Mouse (Mus musculus): ENCODE measurements at regions not wholly inside any gene's neighbourhood (a gene's known extent, or its start where the extent isn't known, plus 50 kb on each side); places are given as distances from the start of the nearest gene placed in this dataset.

DNA sequence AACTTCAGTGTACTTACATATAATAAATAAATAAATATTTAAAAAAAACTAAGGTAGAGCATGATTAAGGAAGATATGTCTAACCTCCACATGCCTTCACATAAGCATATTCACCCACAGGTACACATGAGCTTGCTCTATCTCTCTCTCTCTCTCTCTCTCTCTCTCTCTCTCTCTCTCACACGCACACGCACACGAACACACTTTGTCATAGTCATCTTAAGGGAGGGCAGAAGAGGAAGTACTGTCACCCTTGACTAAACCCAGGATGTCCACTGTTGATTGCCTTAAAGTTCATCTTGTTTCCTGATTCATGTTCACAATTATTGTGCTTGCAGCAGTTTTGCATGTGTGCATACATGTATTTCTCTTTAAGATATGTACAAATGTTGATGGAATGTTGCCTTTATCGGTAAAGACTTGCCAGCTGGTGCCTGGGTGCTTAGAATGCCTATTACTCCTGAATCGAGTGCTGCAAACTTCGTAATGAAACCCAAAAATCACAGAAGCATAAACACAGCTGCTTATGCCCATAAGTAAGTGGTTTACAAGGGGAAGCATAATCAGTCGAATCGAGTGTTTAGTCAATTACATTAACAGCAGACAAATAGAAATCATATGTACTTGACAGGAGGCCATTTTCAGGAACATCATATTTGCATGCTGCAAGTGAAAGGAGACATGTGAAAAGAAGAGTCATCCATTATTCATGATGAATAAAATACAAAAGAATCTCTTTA, 84.3 kb downstream of the Tmem168 start:
- Histone ChIP-seq H3K36me3 (replicated peaks) (no peaks in the 10 kb centered on the region), H3K27ac (replicated peaks) (no peak overlapping the region), H3K4me1 (no peaks in the 10 kb centered on the region), H3K27me3 (replicated peaks; ENCODE audit: low read depth, poor library complexity, severe bottlenecking) (no peaks in the 10 kb centered on the region), H3K4me3 (no peak overlapping the region), H3K9me3 (no peaks in the 10 kb centered on the region)
- DNase-seq (ENCODE audit: low spot score) = no peak
- WGBS = 91% methylated on average over 8 of the region's 8 CpGs

DNA sequence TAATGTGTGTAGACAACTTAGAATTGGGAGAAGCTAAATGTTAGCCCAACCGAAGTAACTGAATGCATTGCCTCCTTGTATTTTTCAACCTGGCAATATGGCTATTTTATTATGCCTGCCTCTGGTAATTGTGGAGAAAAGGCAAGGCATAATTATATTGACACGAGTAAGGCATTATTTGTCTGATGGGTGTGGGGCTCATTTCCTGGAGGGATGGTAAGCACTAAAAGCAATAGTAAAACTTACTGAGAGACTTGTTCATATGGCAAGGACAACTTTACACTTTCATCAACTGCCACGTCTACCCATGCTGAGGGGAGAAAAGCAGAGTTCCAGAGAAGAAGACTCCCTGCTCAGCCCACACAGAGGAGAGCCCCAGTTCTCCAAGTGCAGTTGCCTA, 93.8 kb downstream of the Tmem168 start:
- Histone ChIP-seq H3K9me3 (no peaks in the 10 kb centered on the region), H3K4me3 (no peak overlapping the region), H3K27ac (replicated peaks) (no peak overlapping the region), H3K36me3 (replicated peaks) (no peaks in the 10 kb centered on the region), H3K4me1 (no peaks in the 10 kb centered on the region), H3K27me3 (replicated peaks; ENCODE audit: low read depth, poor library complexity, severe bottlenecking) (no peaks in the 10 kb centered on the region)
- no peak for DNase-seq (ENCODE audit: low spot score)
- 79% methylated on average over 3 of the region's 3 CpGs for WGBS

DNA sequence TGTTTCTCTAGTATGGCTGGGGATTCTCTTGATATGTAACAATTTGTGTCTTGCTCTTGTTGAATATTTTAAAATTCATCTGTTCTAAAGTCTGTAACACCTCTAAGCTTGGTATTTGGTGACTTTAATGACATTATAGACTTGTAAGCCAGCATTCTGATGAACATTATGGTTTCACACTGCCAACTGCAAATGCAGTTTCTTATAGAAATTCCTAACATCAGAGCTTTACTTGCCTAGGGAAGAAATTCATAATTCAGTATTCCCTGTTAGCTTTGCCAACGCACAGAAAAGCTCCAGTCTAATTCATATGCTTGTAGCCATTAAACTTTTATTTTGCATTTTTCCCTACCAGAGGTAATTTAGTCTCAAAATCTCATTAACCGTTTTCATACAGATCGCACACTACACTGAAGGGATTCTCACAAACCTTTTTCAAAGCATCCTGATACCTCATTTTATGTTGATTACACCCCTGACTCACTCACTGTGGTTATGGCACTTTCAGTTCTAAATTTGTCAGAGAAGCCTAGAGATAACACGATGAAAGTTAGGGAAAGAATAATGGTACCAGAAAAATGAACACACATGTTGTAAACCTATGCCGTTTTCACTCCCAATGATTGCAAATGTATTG, 131.3 kb downstream of the Tmem168 start:
- no peaks in the 10 kb centered on the region for H3K9me3 ChIP-seq
- H3K36me3 ChIP-seq (replicated peaks) = no peaks in the 10 kb centered on the region
- H3K4me1 ChIP-seq = no peaks in the 10 kb centered on the region
- DNase-seq (ENCODE audit: low spot score) = no peak
- 92% methylated on average over 5 of the region's 5 CpGs for WGBS
- no peak overlapping the region for H3K4me3 ChIP-seq
- H3K27me3 ChIP-seq (replicated peaks; ENCODE audit: low read depth, poor library complexity, severe bottlenecking) = no peaks in the 10 kb centered on the region
- no peak overlapping the region for H3K27ac ChIP-seq (replicated peaks)

DNA sequence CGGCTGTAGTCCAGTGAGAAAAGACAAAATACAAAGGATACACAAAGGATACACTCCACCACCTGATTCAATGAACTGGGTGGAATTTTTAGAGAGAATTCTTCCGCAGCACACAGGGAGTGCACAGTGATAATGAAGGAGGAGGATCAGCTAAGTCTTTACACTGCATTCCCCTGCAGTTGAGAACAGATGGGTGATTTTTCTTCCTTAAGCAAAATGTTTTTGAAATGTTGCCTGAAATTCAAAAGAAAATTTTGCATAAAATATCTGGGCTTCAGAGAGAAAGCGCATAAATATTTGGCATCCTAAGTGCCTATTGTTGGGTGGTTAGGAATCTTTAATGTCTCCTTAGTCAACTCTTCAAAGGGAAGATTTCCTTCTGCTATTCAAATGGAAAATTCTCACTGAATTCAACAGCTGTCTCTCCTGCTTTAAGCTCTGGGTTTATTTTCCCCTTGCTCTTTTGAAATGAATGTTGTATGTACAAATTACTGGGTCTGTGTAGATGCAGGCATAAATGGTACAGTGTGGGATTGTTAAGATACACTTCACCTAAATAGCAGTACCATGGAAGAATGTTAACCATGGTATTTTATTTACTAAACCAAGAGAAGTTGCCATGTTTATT, 158.6 kb downstream of the Tmem168 start:
- DNase-seq (ENCODE audit: low spot score) = no peak
- no peaks in the 10 kb centered on the region for H3K27me3 ChIP-seq (replicated peaks; ENCODE audit: low read depth, poor library complexity, severe bottlenecking)
- H3K4me3 ChIP-seq = no peak overlapping the region
- WGBS = 81% methylated on average over 3 of the region's 3 CpGs
- no peak overlapping the region for H3K27ac ChIP-seq (replicated peaks)
- no peaks in the 10 kb centered on the region for H3K36me3 ChIP-seq (replicated peaks)
- H3K9me3 ChIP-seq = no peaks in the 10 kb centered on the region
- no peaks in the 10 kb centered on the region for H3K4me1 ChIP-seq

DNA sequence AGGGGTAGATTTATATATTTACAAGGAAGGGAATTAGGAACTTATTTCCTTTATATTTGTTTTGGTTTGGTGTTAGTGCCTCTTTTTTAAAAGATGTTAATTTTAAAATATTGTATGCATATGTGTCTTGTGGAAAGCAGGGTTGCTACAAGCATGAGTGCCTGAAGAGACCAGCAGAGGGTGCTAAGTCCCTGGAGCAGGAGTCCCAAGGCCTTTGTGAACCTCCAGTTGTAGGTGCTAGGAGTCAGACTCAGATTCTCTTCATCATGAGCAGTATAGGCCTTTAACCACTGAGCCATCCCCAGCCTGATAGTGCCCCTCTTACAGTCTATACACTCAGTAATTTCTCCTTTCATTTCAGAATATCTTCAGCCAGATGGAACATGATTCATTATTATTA, 189.0 kb upstream of the Vwde start:
- no peak overlapping the region for H3K4me3 ChIP-seq
- no peak overlapping the region for H3K27ac ChIP-seq (replicated peaks)
- no peaks in the 10 kb centered on the region for H3K4me1 ChIP-seq
- DNase-seq (ENCODE audit: low spot score) = peak; percentile 14
- no peaks in the 10 kb centered on the region for H3K9me3 ChIP-seq
- no peaks in the 10 kb centered on the region for H3K27me3 ChIP-seq (replicated peaks; ENCODE audit: low read depth, poor library complexity, severe bottlenecking)
- no peaks in the 10 kb centered on the region for H3K36me3 ChIP-seq (replicated peaks)

DNA sequence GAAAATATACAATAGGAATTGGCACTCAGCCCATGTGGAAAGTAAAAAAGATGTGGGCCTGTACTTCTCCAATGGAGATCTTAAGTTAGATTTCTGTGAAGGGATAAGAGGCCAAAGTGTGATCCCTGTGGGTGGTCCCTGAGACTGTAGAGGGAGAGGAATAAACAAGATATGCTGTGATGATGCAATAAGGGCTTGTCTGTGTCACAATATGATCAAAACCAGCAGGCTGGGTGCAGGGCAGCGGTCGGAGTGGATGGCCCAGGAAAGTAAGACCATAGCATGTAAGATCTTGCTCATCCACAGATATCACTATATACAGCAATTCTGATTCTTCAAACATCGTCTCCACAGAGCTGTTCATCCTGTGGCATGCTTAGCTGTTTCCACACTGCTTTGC, 188.3 kb upstream of the Vwde start:
- H3K9me3 ChIP-seq = no peaks in the 10 kb centered on the region
- no peak overlapping the region for H3K27ac ChIP-seq (replicated peaks)
- H3K27me3 ChIP-seq (replicated peaks; ENCODE audit: low read depth, poor library complexity, severe bottlenecking) = no peaks in the 10 kb centered on the region
- no peaks in the 10 kb centered on the region for H3K4me1 ChIP-seq
- H3K4me3 ChIP-seq = no peak overlapping the region
- no peaks in the 10 kb centered on the region for H3K36me3 ChIP-seq (replicated peaks)
- 84% methylated on average over 3 of the region's 3 CpGs for WGBS
- no peak for DNase-seq (ENCODE audit: low spot score)

DNA sequence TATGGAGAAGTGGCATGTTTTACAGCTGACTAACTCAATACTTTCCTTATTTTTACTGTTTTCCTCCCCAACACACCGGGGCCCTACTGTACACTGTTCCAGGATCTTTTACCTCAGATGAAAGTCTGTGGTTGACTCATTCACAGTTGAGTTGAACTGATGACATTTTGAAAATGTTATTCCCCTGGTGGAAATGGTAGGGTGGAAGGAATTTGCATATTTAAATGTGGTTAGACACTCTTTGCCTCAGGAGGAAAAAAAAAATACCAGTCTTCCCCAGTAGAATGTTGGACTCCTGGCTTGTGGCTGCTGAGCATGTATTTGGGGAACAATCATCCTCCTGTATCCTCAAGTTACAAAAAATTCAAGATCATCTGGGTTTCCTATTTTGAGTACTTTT, 159.7 kb upstream of the Vwde start:
- DNase-seq (ENCODE audit: low spot score) = no peak
- WGBS = 89% methylated on average over 1 of the region's 1 CpGs
- H3K4me3 ChIP-seq = no peak overlapping the region

DNA sequence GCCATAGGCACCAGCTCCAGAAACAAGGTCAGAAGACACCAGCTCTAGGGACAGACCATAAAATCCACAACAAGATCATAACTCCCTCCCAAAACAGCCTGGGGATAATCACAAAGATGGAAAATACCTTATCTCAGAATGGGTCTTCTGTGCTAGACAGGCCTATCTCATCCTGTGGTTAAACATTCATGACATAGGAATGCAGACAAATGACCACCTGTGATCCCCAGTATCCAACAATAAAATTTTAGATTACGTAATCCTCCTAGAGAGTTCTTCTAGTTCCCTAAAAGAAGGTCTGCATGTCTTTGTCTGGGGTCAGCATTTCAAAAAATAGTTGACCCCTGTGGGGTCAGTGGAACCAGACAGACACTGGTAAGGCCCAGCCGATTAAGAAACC, 158.4 kb upstream of the Vwde start:
- no peaks in the 10 kb centered on the region for H3K27me3 ChIP-seq (replicated peaks; ENCODE audit: low read depth, poor library complexity, severe bottlenecking)

More for the DNA sequence above, 159.7 kb upstream of the Vwde start:
- Histone ChIP-seq H3K27ac (replicated peaks) (no peak overlapping the region), H3K4me1 (no peaks in the 10 kb centered on the region), H3K36me3 (replicated peaks) (no peaks in the 10 kb centered on the region), H3K9me3 (no peaks in the 10 kb centered on the region), H3K27me3 (replicated peaks; ENCODE audit: low read depth, poor library complexity, severe bottlenecking) (no peaks in the 10 kb centered on the region)

DNA sequence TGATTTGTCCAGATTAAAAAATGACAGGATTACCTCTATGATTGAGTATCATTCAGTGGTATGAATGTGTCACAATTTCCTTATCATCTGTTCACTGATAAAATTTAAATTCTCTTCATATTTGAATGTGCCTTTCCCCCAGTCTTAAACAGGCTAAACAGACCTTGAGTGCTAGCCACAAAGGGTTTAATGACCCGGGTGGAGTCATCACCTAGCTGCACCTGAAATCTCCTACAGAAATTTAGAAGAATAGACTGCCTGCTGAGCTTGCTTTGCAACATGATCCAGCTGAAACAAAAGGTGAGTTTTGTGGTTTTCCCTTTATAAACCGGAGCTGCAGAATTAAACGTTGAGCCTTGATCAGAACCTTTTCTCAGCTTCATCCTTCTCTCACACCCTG, 156.1 kb upstream of the Vwde start:
- Histone ChIP-seq H3K36me3 (replicated peaks) (no peaks in the 10 kb centered on the region), H3K9me3 (no peaks in the 10 kb centered on the region), H3K4me3 (no peak overlapping the region), H3K27me3 (replicated peaks; ENCODE audit: low read depth, poor library complexity, severe bottlenecking) (no peaks in the 10 kb centered on the region), H3K4me1 (no peaks in the 10 kb centered on the region), H3K27ac (replicated peaks) (no peak overlapping the region)
- DNase-seq (ENCODE audit: low spot score) = no peak
- 57% methylated on average over 3 of the region's 3 CpGs for WGBS

More for the DNA sequence above, 158.4 kb upstream of the Vwde start:
- Histone ChIP-seq H3K9me3 (no peaks in the 10 kb centered on the region), H3K4me3 (no peak overlapping the region), H3K27ac (replicated peaks) (no peak overlapping the region), H3K4me1 (no peaks in the 10 kb centered on the region), H3K36me3 (replicated peaks) (no peaks in the 10 kb centered on the region)
- WGBS = 85% methylated on average over 2 of the region's 2 CpGs
- DNase-seq (ENCODE audit: low spot score) = no peak

DNA sequence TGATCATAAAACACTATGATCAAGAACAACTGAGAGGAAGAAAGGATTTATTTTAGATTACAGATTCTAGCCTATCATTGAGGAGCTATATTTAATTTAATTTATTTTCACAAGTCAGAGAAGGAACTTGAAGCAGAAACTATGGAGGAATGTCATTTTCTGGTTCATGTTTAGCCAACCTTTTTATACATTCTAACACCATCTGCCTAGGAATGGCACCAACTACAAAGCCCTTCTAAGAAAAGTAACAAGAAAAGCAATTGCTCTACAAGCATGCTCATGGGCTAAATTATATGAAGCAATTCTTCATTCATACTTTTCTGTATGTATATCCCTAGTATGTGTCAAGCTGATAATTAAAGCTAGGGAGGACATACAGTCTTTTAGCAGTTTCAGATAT, 155.0 kb upstream of the Vwde start:
- Histone ChIP-seq H3K9me3 (no peaks in the 10 kb centered on the region), H3K27ac (replicated peaks) (no peak overlapping the region), H3K4me1 (no peaks in the 10 kb centered on the region), H3K36me3 (replicated peaks) (no peaks in the 10 kb centered on the region), H3K27me3 (replicated peaks; ENCODE audit: low read depth, poor library complexity, severe bottlenecking) (no peaks in the 10 kb centered on the region), H3K4me3 (no peak overlapping the region)
- DNase-seq (ENCODE audit: low spot score) = no peak

DNA sequence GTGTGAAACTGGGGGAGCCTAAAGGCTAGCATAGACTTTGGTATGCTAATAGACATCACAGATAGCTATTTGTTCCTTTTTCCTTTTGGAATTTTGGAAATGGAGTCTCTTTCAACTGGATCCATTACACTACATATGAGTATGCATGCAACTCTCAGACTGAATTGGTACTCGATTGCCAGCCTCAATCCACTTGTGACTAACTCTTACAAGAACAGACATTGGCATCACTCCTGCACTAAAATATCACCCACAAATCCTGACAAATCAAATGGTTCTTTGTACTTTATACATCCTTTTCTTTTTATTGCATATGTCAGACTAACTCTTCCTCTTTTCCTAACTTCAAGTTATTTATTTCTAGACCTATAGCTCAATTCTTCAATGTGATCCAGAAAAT, 149.1 kb upstream of the Vwde start:
- no peak for DNase-seq (ENCODE audit: low spot score)
- no peaks in the 10 kb centered on the region for H3K27me3 ChIP-seq (replicated peaks; ENCODE audit: low read depth, poor library complexity, severe bottlenecking)
- H3K27ac ChIP-seq (replicated peaks) = no peak overlapping the region
- no peaks in the 10 kb centered on the region for H3K36me3 ChIP-seq (replicated peaks)
- no peaks in the 10 kb centered on the region for H3K4me1 ChIP-seq
- no peaks in the 10 kb centered on the region for H3K9me3 ChIP-seq
- WGBS = 88% methylated on average over 1 of the region's 1 CpGs
- H3K4me3 ChIP-seq = no peak overlapping the region

DNA sequence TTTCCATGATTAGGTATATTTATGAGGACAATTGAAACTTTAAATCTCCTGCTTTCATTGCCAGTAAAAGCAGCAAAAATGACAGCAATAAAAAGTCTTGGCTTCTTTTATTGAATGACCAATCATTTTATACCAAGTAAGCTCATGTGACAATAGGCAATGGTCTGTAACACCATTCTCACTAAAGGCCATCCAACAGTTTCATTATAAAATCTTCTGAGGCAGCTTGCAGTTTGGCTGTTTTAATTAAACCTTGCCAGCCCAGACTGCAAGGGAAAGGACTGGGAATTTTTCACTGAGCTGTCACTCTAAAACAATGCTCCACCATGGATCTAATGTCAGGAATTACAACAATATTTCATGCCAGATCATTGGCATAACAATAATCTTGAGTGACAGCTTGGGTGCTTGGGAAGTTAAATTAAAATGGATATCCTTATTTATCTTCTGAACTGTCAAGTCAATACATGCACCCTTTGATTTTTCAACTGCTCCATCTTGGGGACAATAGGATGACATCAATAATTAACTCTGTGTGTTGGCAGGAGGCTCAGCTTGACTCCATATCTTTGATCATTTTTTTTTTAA, 145.0 kb upstream of the Vwde start:
- H3K9me3 ChIP-seq = no peaks in the 10 kb centered on the region
- H3K36me3 ChIP-seq (replicated peaks) = no peaks in the 10 kb centered on the region
- H3K27ac ChIP-seq (replicated peaks) = no peak overlapping the region
- no peak for DNase-seq (ENCODE audit: low spot score)
- no peaks in the 10 kb centered on the region for H3K4me1 ChIP-seq
- H3K27me3 ChIP-seq (replicated peaks; ENCODE audit: low read depth, poor library complexity, severe bottlenecking) = no peaks in the 10 kb centered on the region
- H3K4me3 ChIP-seq = no peak overlapping the region
